Mouse (Mus musculus): ENCODE measurements around the gene St8sia6.

The St8sia6 gene

DNA sequence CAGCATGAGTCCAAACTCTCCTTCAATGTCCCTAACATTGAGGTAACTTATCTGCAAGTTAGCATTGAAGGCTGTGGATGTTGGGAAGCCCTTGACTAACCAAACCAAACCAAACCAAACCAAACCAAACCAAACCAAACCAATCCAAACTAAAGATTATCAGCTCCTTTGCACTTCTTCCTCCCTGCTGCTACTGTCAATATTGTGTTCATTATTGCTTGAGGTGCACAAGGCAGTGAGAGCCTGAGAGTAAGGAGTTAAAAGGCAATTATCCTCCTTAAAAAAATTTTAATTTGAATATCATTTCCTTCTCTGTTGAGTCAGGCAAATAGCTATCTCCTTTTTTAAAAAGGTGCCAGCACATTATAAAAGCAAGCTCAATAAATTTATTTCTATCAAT, 190.8 kb downstream of the St8sia6 start:
- DNase-seq = no peak

Data from right cerebral cortex, postnatal 25 days (tissue).